Mouse (Mus musculus) kidney, adult 2 months (tissue): ENCODE measurements at regions not wholly inside any gene's neighbourhood (a gene's known extent, or its start where the extent isn't known, plus 50 kb on each side); places are given as distances from the start of the nearest gene placed in this dataset.

ENCODE experiments used
- CTCF ChIP-seq: fragments of 200-500 bp; conservative IDR thresholded peaks from 2 replicates; pipeline ENCODE4 v1.5.1; 2011; ENCODE audit warnings: low read depth, mild to moderate bottlenecking, control low read depth, low read length, moderate library complexity, mixed read lengths; ENCODE audit not compliant: insufficient read depth, insufficient read length
- POLR2A ChIP-seq: fragments of 200-500 bp; IDR thresholded peaks from one replicate; pipeline ENCODE4 v1.6.1; 2011; ENCODE audit warnings: low read depth, low read length, control low read depth

DNA sequence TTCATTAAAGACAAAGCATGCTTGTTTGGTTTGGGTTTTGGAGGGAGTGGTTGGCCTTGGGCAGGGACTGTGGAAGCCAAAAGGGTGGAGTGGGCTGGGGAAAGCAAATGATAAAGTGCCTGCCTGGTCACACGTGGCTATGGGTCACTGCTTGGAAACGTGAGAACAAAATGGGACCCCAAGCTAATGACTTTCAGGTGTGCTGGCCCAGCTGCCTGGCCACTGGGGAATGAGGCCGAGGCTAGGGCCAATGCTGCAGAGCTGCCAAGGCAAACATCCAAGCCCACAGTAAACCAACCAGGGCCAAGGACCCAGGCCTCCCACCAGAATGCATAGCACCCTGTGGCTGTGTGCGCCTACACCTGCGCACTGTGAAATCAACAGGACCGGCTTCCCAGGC lies 737.7 kb downstream of the Gm826 start:
- no peak for TF ChIP-seq CTCF
- no peak for TF ChIP-seq POLR2A
